Mouse (Mus musculus): ENCODE measurements at regions not wholly inside any gene's neighbourhood (a gene's known extent, or its start where the extent isn't known, plus 50 kb on each side); places are given as distances from the start of the nearest gene placed in this dataset.

DNA sequence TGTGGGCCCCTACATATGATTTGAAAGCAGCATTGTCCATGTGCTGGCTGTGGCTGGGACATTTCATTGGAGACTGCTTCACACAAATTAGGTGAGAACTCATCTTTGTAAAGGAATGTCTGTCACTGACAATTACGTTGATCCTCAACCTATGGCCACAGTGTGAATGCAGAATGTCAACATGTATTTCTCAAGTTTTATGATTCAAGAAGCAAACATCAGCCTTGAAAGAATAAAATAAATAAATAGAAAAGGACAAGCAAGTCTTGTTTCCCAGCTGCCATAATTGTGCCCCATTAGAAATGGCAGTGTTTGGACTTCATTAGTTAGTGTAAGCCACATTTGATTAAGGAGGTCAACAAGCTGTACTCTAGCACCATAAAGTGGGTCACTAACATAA lies 950.7 kb upstream of the Tenm3 start:
- in situ Hi-C loops (cut with MboI; ENCODE audit: low pct_ligation_motif_present, low pct_unique_long_range_greater_than_20kb, low sequenced_read_pairs): no loop called here
- H3K27ac ChIP-seq (ENCODE audit: insufficient read depth, low read depth): no peak overlapping the region
- no peak for DNase-seq (ENCODE audit: extremely low read depth)
- no peaks in the 10 kb centered on the region for H3K36me3 ChIP-seq (replicated peaks in 1 of 2; ENCODE audit: control insufficient read depth in 1 of 2, insufficient read depth in 1 of 2, low read length in 1 of 2)
- no peak overlapping the region for H3K4me2 ChIP-seq (ENCODE audit: insufficient read depth, low read depth, poor library complexity, severe bottlenecking)
- no peak overlapping the region for H3K9ac ChIP-seq (ENCODE audit: insufficient read depth, low read depth)
- no peaks in the 10 kb centered on the region for H3K79me2 ChIP-seq (replicated peaks; ENCODE audit: control insufficient read depth, extremely low read depth, insufficient read depth, poor library complexity, severe bottlenecking)
- no peaks in the 10 kb centered on the region for H3K4me1 ChIP-seq (ENCODE audit: control insufficient read depth in 1 of 2, insufficient read depth in 2 of 2)
- H3K9me3 ChIP-seq (replicated peaks; ENCODE audit: low read length): peaks cover 35% of the 10 kb centered on the region
- dilution Hi-C loops (cut with MboI; ENCODE audit: extremely low pct_ligation_motif_present, extremely low pct_unique_long_range_greater_than_20kb, low sequenced_read_pairs): no loop called here
- TF ChIP-seq ETS1 (conservative IDR thresholded peaks at IDR 0.05; ENCODE audit: low read depth, low read length) (no peak), IRF4 (IDR thresholded peaks at IDR 0.05; ENCODE audit: low read depth, low read length) (no peak), ZMIZ1 (IDR thresholded peaks at IDR 0.05; ENCODE audit: low read depth, low read length) (no peak), ZC3H11A (IDR thresholded peaks at IDR 0.05; ENCODE audit: low read depth, low read length) (no peak), UBTF (IDR thresholded peaks at IDR 0.05; ENCODE audit: low read depth, low read length) (no peak)
- no peak overlapping the region for H3K4me3 ChIP-seq (replicated peaks in 1 of 3; ENCODE audit: low read depth in 2 of 3, low read length in 2 of 3, poor library complexity in 1 of 3)
- H3K27me3 ChIP-seq (replicated peaks): no peaks in the 10 kb centered on the region

DNA sequence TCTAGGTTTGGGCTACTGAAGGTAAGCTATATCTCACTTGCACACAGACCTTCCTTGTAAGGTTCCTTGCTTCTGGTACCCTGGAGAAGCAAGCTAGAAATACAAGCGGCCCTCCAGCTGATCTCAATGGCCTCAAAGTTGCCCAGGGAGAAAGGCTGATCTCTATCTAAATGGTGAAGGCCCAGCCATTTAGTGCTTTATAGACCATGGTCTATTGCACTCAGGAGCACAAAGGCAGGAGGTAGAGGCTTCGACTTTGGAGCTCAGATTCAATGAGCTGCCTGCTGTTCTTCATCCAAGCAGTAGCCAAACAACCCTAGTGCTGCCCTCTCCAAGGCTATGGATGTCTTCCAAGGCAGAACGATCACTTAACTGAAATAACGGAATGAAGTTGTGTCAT lies 926.1 kb upstream of the Tenm3 start:
- Histone ChIP-seq H3K4me1 (ENCODE audit: control insufficient read depth in 1 of 2, insufficient read depth in 2 of 2) (no peaks in the 10 kb centered on the region), H3K79me2 (replicated peaks; ENCODE audit: control insufficient read depth, extremely low read depth, insufficient read depth, poor library complexity, severe bottlenecking) (no peaks in the 10 kb centered on the region), H3K9me3 (replicated peaks; ENCODE audit: low read length) (peaks cover 26% of the 10 kb centered on the region), H3K9ac (ENCODE audit: insufficient read depth, low read depth) (no peak overlapping the region), H3K36me3 (replicated peaks in 1 of 2; ENCODE audit: control insufficient read depth in 1 of 2, insufficient read depth in 1 of 2, low read length in 1 of 2) (no peaks in the 10 kb centered on the region), H3K4me2 (ENCODE audit: insufficient read depth, low read depth, poor library complexity, severe bottlenecking) (no peak overlapping the region), H3K27me3 (replicated peaks) (no peaks in the 10 kb centered on the region), H3K27ac (ENCODE audit: insufficient read depth, low read depth) (no peak overlapping the region), H3K4me3 (replicated peaks in 1 of 3; ENCODE audit: low read depth in 2 of 3, low read length in 2 of 3, poor library complexity in 1 of 3) (no peak overlapping the region)
- DNase-seq (ENCODE audit: extremely low read depth): no peak
- dilution Hi-C loops (cut with MboI; ENCODE audit: extremely low pct_ligation_motif_present, extremely low pct_unique_long_range_greater_than_20kb, low sequenced_read_pairs): no loop called here
- in situ Hi-C loops (cut with MboI; ENCODE audit: low pct_ligation_motif_present, low pct_unique_long_range_greater_than_20kb, low sequenced_read_pairs): no loop called here
- no peak for TF ChIP-seq EP300 (IDR thresholded peaks at IDR 0.05; ENCODE audit: low read length)
- no peak for TF ChIP-seq CTCF (conservative IDR thresholded peaks at IDR 0.05 in 1 of 2, IDR thresholded peaks at IDR 0.05 in 1 of 2; ENCODE audit: low read depth in 2 of 2, low read length in 2 of 2)
- no peak for TF ChIP-seq CHD1 (IDR thresholded peaks at IDR 0.05; ENCODE audit: low read depth, low read length)
- TF ChIP-seq ZKSCAN1 (IDR thresholded peaks at IDR 0.05; ENCODE audit: borderline replicate concordance, low read depth, low read length): no peak
- no peak for TF ChIP-seq GABPA (IDR thresholded peaks at IDR 0.05; ENCODE audit: insufficient replicate concordance, low read depth, low read length)
- TF ChIP-seq CHD2 (IDR thresholded peaks at IDR 0.05; ENCODE audit: low read length): no peak
- no peak for TF ChIP-seq USF1 (IDR thresholded peaks at IDR 0.05; ENCODE audit: low read depth, low read length)
- TF ChIP-seq MAZ (IDR thresholded peaks at IDR 0.05; ENCODE audit: low read depth, low read length): no peak
- no peak for TF ChIP-seq ZMIZ1 (IDR thresholded peaks at IDR 0.05; ENCODE audit: low read depth, low read length)
- no peak for TF ChIP-seq SIN3A (IDR thresholded peaks at IDR 0.05; ENCODE audit: low read length)

- in situ Hi-C loops (cut with MboI; ENCODE audit: low pct_ligation_motif_present, low pct_unique_long_range_greater_than_20kb, low sequenced_read_pairs): no loop called here
- dilution Hi-C loops (cut with MboI; ENCODE audit: extremely low pct_ligation_motif_present, extremely low pct_unique_long_range_greater_than_20kb, low sequenced_read_pairs): no loop called here
- H3K9me3 ChIP-seq (replicated peaks; ENCODE audit: low read length): peaks cover 18% of the 10 kb centered on the region
- no peak overlapping the region for H3K9ac ChIP-seq (ENCODE audit: insufficient read depth, low read depth)
- no peaks in the 10 kb centered on the region for H3K27me3 ChIP-seq (replicated peaks)
- no peak overlapping the region for H3K4me2 ChIP-seq (ENCODE audit: insufficient read depth, low read depth, poor library complexity, severe bottlenecking)
- no peaks in the 10 kb centered on the region for H3K79me2 ChIP-seq (replicated peaks; ENCODE audit: control insufficient read depth, extremely low read depth, insufficient read depth, poor library complexity, severe bottlenecking)
- H3K27ac ChIP-seq (ENCODE audit: insufficient read depth, low read depth): no peak overlapping the region
- no peak overlapping the region for H3K4me3 ChIP-seq (replicated peaks in 1 of 3; ENCODE audit: low read depth in 2 of 3, low read length in 2 of 3, poor library complexity in 1 of 3)
- no peaks in the 10 kb centered on the region for H3K36me3 ChIP-seq (replicated peaks in 1 of 2; ENCODE audit: control insufficient read depth in 1 of 2, insufficient read depth in 1 of 2, low read length in 1 of 2)
- no peak for DNase-seq (ENCODE audit: extremely low read depth)
- no peaks in the 10 kb centered on the region for H3K4me1 ChIP-seq (ENCODE audit: control insufficient read depth in 1 of 2, insufficient read depth in 2 of 2)
- no peak for TF ChIP-seq KAT2A (IDR thresholded peaks at IDR 0.05; ENCODE audit: insufficient replicate concordance, low read length)
- TF ChIP-seq EP300 (IDR thresholded peaks at IDR 0.05; ENCODE audit: low read length): no peak
- TF ChIP-seq MYC (IDR thresholded peaks at IDR 0.05; ENCODE audit: low read depth, low read length): no peak
- TF ChIP-seq POLR2A (IDR thresholded peaks at IDR 0.05; ENCODE audit: low read depth, low read length): no peak
- no peak for TF ChIP-seq NELFE (IDR thresholded peaks at IDR 0.05; ENCODE audit: low read depth, low read length)
- TF ChIP-seq ZKSCAN1 (IDR thresholded peaks at IDR 0.05; ENCODE audit: borderline replicate concordance, low read depth, low read length): no peak
- TF ChIP-seq MXI1 (IDR thresholded peaks at IDR 0.05; ENCODE audit: low read depth, low read length): no peak
- TF ChIP-seq GABPA (IDR thresholded peaks at IDR 0.05; ENCODE audit: insufficient replicate concordance, low read depth, low read length): no peak
- no peak for TF ChIP-seq MAFK (IDR thresholded peaks at IDR 0.05; ENCODE audit: insufficient replicate concordance, low read length)
- no peak for TF ChIP-seq NRF1 (IDR thresholded peaks at IDR 0.05; ENCODE audit: low read depth, low read length)
- no peak for TF ChIP-seq UBTF (IDR thresholded peaks at IDR 0.05; ENCODE audit: low read depth, low read length)
- TF ChIP-seq POLR2AphosphoS2 (IDR thresholded peaks at IDR 0.05; ENCODE audit: low read depth, low read length): no peak
- TF ChIP-seq ZNF384 (IDR thresholded peaks at IDR 0.05; ENCODE audit: low read depth, low read length): no peak
- TF ChIP-seq IRF4 (IDR thresholded peaks at IDR 0.05; ENCODE audit: low read depth, low read length): no peak
- TF ChIP-seq PAX5 (IDR thresholded peaks at IDR 0.05; ENCODE audit: low read length): no peak
- TF ChIP-seq JUND (conservative IDR thresholded peaks at IDR 0.05; ENCODE audit: low read depth, low read length): no peak
- no peak for TF ChIP-seq TBP (conservative IDR thresholded peaks at IDR 0.05; ENCODE audit: low read depth, low read length)
- TF ChIP-seq USF2 (conservative IDR thresholded peaks at IDR 0.05; ENCODE audit: low read depth, low read length): no peak
- no peak for TF ChIP-seq MAZ (IDR thresholded peaks at IDR 0.05; ENCODE audit: low read depth, low read length)
Measured at GRCm38 (mm10) chr8:49738043-49738442, 894.3 kb upstream of the Tenm3 start.
